Mouse (Mus musculus) intestine, embryonic 14.5 days (tissue): Measurements from ENCODE around the gene Hba-x. TPM values are rescaled to one million over a fixed set of nuclear protein-coding genes. Genes with fewer than 3 reads are reported as not detected.

Experiments
- ATAC-seq: fragments of 200-750 bp; cut with Nextera tagmentation; replicated peaks from 2 replicates; pipeline ENCODE4 v1.8.0; 2017; ENCODE audit warnings: low read depth, moderate number of reproducible peaks, moderate TSS enrichment, moderate library complexity; ENCODE audit not compliant: low FRiP score, low TSS enrichment
- DNase-seq: peaks from one replicate; pipeline ENCODE4 v3.0.0-alpha.2; 2018; ENCODE audit warnings: low spot score
- H3K27ac ChIP-seq: fragments of 300-500 bp; sonication (generic); 2 replicates; pipeline ENCODE4 v1.5.1; 2014; ENCODE audit warnings: low read depth, mild to moderate bottlenecking, control low read depth
- H3K27me3 ChIP-seq: fragments of 300-500 bp; sonication (generic); replicated peaks from 2 replicates; pipeline ENCODE4 v1.6.1; 2014; ENCODE audit warnings: low read length, control low read depth; ENCODE audit not compliant: control insufficient read depth, insufficient read depth
- H3K36me3 ChIP-seq: fragments of 300-500 bp; sonication (generic); 2 replicates; pipeline ENCODE4 v1.6.1; 2014; ENCODE audit warnings: low read length, control low read depth; ENCODE audit not compliant: control insufficient read depth, insufficient read depth
- H3K4me1 ChIP-seq: fragments of 300-500 bp; sonication (generic); replicated peaks from 2 replicates; pipeline ENCODE4 v1.6.1; 2014; ENCODE audit warnings: low read length, control low read depth, mixed read lengths; ENCODE audit not compliant: control insufficient read depth, insufficient read depth
- H3K4me2 ChIP-seq: fragments of 300-500 bp; sonication (generic); 2 replicates; pipeline ENCODE4 v1.6.1; 2014; ENCODE audit warnings: low read length
- H3K4me3 ChIP-seq: fragments of 300-500 bp; sonication (generic); 2 replicates; pipeline ENCODE4 v1.5.1; 2014; ENCODE audit warnings: low read depth, low read length, control low read depth, mixed read lengths
- H3K9ac ChIP-seq: fragments of 300-500 bp; sonication (generic); 2 replicates; pipeline ENCODE4 v1.6.1; 2014; ENCODE audit warnings: mild to moderate bottlenecking, low read length
- H3K9me3 ChIP-seq: fragments of 300-500 bp; sonication (generic); 2 replicates; pipeline ENCODE4 v1.6.1; 2016; ENCODE audit warnings: low read length, control low read depth; ENCODE audit not compliant: control insufficient read depth
- WGBS: fragments of 180-500 bp; shearing (Covaris S2); extraction: QIAGEN DNeasy Blood & Tissue Kit; methylation state at CpG from one replicate; pipeline ENCODE4 v1.1.7; 2014; 5-methylcytosine and 5-hydroxymethylcytosine counted together
- polyA plus RNA-seq: library from polyadenylated mRNA; unstranded; fragments of >200 nt; fragmentation: Nextera tagmentation; extraction: Ambion mirVana; gene quantifications from 2 replicates; pipeline ENCODE4 v1.2.1, GENCODE M21; 2014

Hba-x gene
- polyA plus RNA-seq, 1 experiment from 2014 or later, result 121 TPM

GRCm38 (mm10) chr11:32256146-32256545 lies 20.1 kb upstream of the Hba-x start:
- Histone ChIP-seq H3K4me1 (no peaks in the 10 kb centered on the region), H3K27me3 (no peaks in the 10 kb centered on the region), H3K9ac (no peak overlapping the region), H3K4me3 (no peak overlapping the region), H3K36me3 (peaks cover 50% of the 10 kb centered on the region), H3K27ac (no peak overlapping the region), H3K9me3 (no peaks in the 10 kb centered on the region), H3K4me2 (no peak overlapping the region)
- ATAC-seq (no peak), DNase-seq (no peak)
- 92% methylated on average over 1 of the region's 1 CpGs for WGBS

- Histone ChIP-seq H3K9ac (no peak overlapping the region), H3K4me1 (no peaks in the 10 kb centered on the region), H3K36me3 (peaks cover 51% of the 10 kb centered on the region), H3K4me3 (no peak overlapping the region), H3K27me3 (no peaks in the 10 kb centered on the region), H3K27ac (no peak overlapping the region), H3K4me2 (no peak overlapping the region), H3K9me3 (no peaks in the 10 kb centered on the region)
- DNase-seq (no peak), ATAC-seq (no peak)
- 87% methylated on average over 3 of the region's 3 CpGs for WGBS
Measured at GRCm38 (mm10) chr11:32256566-32256965, 19.6 kb upstream of the Hba-x start.

GRCm38 (mm10) chr11:32262674-32263415 lies 13.4 kb upstream of the Hba-x start:
- Histone ChIP-seq H3K27ac (no peak overlapping the region), H3K4me2 (no peak overlapping the region), H3K9me3 (no peaks in the 10 kb centered on the region), H3K4me3 (no peak overlapping the region), H3K4me1 (0 out of 2 replicates have a peak, but pooled peaks cover 7% of the 10 kb centered on the region), H3K27me3 (no peaks in the 10 kb centered on the region), H3K9ac (no peak overlapping the region), H3K36me3 (peaks cover 21% of the 10 kb centered on the region)
- ATAC-seq (no peak), DNase-seq (no peak)
- WGBS, result 61% methylated on average over 10 of the region's 10 CpGs

- ATAC-seq (no peak), DNase-seq (no peak)
- no peaks in the 10 kb centered on the region for H3K27me3 ChIP-seq
- 0 out of 2 replicates have a peak, but pooled peaks cover 11% of the 10 kb centered on the region for H3K4me1 ChIP-seq
- peaks cover 12% of the 10 kb centered on the region for H3K36me3 ChIP-seq
- H3K9ac ChIP-seq, result no peak overlapping the region
- no peak overlapping the region for H3K4me2 ChIP-seq
- H3K9me3 ChIP-seq, result no peaks in the 10 kb centered on the region
- no peak overlapping the region for H3K27ac ChIP-seq
- H3K4me3 ChIP-seq, result no peak overlapping the region
- 97% methylated on average over 3 of the region's 3 CpGs for WGBS
Measured at GRCm38 (mm10) chr11:32265117-32265738, 11.0 kb upstream of the Hba-x start.

GRCm38 (mm10) chr11:32266194-32266593 lies 10.0 kb upstream of the Hba-x start:
- DNase-seq (no peak), ATAC-seq (no peak)
- no peak overlapping the region for H3K4me3 ChIP-seq
- H3K4me1 ChIP-seq, result 0 out of 2 replicates have a peak, but pooled peaks cover 11% of the 10 kb centered on the region
- H3K9me3 ChIP-seq, result no peaks in the 10 kb centered on the region
- WGBS, result 92% methylated on average over 6 of the region's 6 CpGs
- no peak overlapping the region for H3K27ac ChIP-seq
- peaks cover 4% of the 10 kb centered on the region; the same call in 1 of the 2 replicates for H3K36me3 ChIP-seq
- no peaks in the 10 kb centered on the region for H3K27me3 ChIP-seq
- H3K9ac ChIP-seq, result no peak overlapping the region
- H3K4me2 ChIP-seq, result no peak overlapping the region

- peak overlapping the region; percentile 89 for H3K4me3 ChIP-seq
- peak overlapping the region; percentile 80 for H3K4me2 ChIP-seq
- H3K4me1 ChIP-seq, result 0 out of 2 replicates have a peak, but pooled peaks cover 11% of the 10 kb centered on the region
- H3K27me3 ChIP-seq, result peaks cover 2% of the 10 kb centered on the region; the same call in 1 of the 2 replicates
- WGBS, result 18% methylated on average over 6 of the region's 6 CpGs
- H3K9me3 ChIP-seq, result no peaks in the 10 kb centered on the region
- ATAC-seq (no peak; the same call in 1 of the 2 replicates), DNase-seq (no peak)
- H3K9ac ChIP-seq, result peak overlapping the region; percentile 95
- peaks cover under 1% of the 10 kb centered on the region; the same call in 1 of the 2 replicates for H3K36me3 ChIP-seq
- peak overlapping the region; percentile 92 for H3K27ac ChIP-seq
Measured at GRCm38 (mm10) chr11:32266776-32267175, 9.4 kb upstream of the Hba-x start.

GRCm38 (mm10) chr11:32267188-32267884 lies 8.9 kb upstream of the Hba-x start, which contains the start of gene Nprl3:
Gene Nprl3 (minus strand): TSS chr11:32267707.
- DNase-seq (peak; percentile 94), ATAC-seq (peak; percentile 99)
- Histone ChIP-seq H3K4me3 (peak within 1 kb of the TSS; percentile 89), H3K9ac (peak within 1 kb of the TSS; percentile 95), H3K36me3 (no peaks in the 10 kb centered on the region), H3K27me3 (peaks cover 5% of the 10 kb centered on the region; the same call in 1 of the 2 replicates), H3K4me1 (0 out of 2 replicates have a peak, but pooled peaks cover 11% of the 10 kb centered on the region), H3K9me3 (no peaks in the 10 kb centered on the region), H3K4me2 (peak within 1 kb of the TSS; percentile 80), H3K27ac (peak within 1 kb of the TSS; percentile 92)
- under 1% methylated on average over 54 of the region's 54 CpGs for whole genome bisulfite sequencing

GRCm38 (mm10) chr11:32267964-32268363 lies 8.2 kb upstream of the Hba-x start:
- peak overlapping the region; percentile 80 for H3K4me2 ChIP-seq
- peak overlapping the region; percentile 89 for H3K4me3 ChIP-seq
- H3K27ac ChIP-seq, result peak overlapping the region; percentile 92
- peak overlapping the region; percentile 95 for H3K9ac ChIP-seq
- H3K9me3 ChIP-seq, result no peaks in the 10 kb centered on the region
- peak; percentile 54 for DNase-seq
- H3K27me3 ChIP-seq, result peaks cover 5% of the 10 kb centered on the region; the same call in 1 of the 2 replicates
- 21% methylated on average over 5 of the region's 5 CpGs for WGBS
- ATAC-seq, result 0 out of 2 replicates have a peak, but pooled peaks have one; percentile 6
- H3K36me3 ChIP-seq, result no peaks in the 10 kb centered on the region
- 0 out of 2 replicates have a peak, but pooled peaks cover 9% of the 10 kb centered on the region for H3K4me1 ChIP-seq
